Mouse (Mus musculus): Measurements from ENCODE around the gene Polr3g. TPM values are rescaled to one million over a fixed set of nuclear protein-coding genes. Genes with fewer than 3 reads are reported as not detected.
A peak's percentile ranks its signal among the peaks of the same experiment; 100 is the strongest.
"Not testable (repeated sequence)": the region's sequence is repeated elsewhere in the genome, so short reads cannot be mapped to it uniquely, and the experiment has no call there.

Gene Polr3g
- polyA plus RNA-seq, 1 experiment from 2014 or later: 10.4 TPM

DNA sequence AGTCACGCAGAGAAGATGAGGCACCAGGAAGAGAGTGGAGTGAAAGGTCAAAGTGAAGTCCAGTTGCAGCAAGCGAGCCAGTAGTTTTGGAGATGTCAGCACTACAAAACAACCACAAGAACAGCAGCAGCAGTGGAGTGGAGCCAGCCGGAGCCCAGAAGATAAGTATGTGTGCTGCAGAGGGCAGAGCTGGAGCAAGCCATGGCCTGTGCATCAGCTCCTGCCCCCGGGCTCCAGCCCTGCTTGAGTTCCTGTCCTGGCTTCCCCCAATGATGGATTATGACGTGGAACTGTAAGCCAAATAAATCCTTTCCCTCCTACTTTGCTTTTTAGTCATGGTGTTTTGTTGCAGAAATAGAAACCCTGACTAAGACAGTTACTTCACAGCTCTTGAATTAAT is 26.6 kb downstream of the Polr3g start:
- H3K36me3 ChIP-seq (replicated peaks): peaks cover 3% of the 10 kb centered on the region; the same call in 1 of the 2 replicates
- ATAC-seq (ENCODE audit: low FRiP score): no peak
- no peak overlapping the region for H3K9ac ChIP-seq
- H3K4me1 ChIP-seq: no peaks in the 10 kb centered on the region
- no peaks in the 10 kb centered on the region for H3K27me3 ChIP-seq
- 88% methylated on average over 5 of the region's 5 CpGs for WGBS
- H3K4me3 ChIP-seq (replicated peaks): no peak overlapping the region
- no peaks in the 10 kb centered on the region for H3K9me3 ChIP-seq
- no peak overlapping the region for H3K27ac ChIP-seq
- H3K4me2 ChIP-seq: no peak overlapping the region

DNA sequence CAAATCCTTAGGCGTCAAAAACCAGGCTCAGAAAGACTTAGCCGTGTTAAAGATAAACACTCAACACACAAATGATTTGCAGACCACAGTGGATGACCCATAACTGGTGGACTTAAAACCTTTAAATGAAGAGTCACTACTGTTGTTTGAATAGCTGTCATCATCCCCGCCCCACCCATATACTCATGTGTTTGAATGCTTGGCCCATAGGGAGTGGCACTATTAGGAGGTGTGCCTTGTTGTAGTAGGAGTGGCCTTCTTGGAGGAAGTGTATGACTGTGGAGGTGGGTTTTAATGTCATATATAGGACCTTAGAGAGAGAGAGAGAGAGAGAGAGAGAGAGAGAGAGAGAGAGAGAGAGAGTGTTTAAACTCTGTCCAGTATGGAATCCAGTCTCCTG is 27.7 kb downstream of the Polr3g start:
- Histone ChIP-seq H3K4me2 (no peak overlapping the region), H3K9me3 (no peaks in the 10 kb centered on the region), H3K9ac (no peak overlapping the region), H3K27ac (no peak overlapping the region), H3K36me3 (replicated peaks) (peaks cover 3% of the 10 kb centered on the region; the same call in 1 of the 2 replicates), H3K4me3 (replicated peaks) (no peak overlapping the region), H3K27me3 (no peaks in the 10 kb centered on the region), H3K4me1 (no peaks in the 10 kb centered on the region)
- no peak for ATAC-seq (ENCODE audit: low FRiP score)
- 97% methylated on average over 3 of the region's 3 CpGs for WGBS

DNA sequence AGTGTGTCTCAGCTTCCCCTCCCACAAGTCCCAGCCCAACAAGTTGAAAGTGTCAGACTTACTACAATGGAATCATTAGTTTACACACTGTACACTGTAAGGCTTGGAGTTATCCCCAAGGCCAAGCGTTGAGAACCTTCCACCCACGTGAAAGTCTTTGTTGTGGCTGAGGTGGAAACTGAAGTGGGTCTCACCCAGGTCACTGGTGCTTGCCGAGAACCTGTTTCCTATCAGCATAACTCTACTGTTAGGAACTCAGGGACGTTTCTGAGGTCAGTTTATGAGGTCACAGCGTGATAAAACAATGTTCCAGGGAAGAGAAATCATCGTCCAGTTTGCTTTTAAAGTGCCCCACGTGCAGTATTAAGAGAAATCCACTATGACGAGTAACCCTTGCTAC is 35.5 kb downstream of the Polr3g start:
- 91% methylated on average over 8 of the region's 8 CpGs for WGBS
- Histone ChIP-seq H3K36me3 (replicated peaks) (peaks cover 6% of the 10 kb centered on the region; the same call in 1 of the 2 replicates), H3K27me3 (no peaks in the 10 kb centered on the region), H3K9ac (no peak overlapping the region), H3K4me1 (no peaks in the 10 kb centered on the region), H3K9me3 (no peaks in the 10 kb centered on the region), H3K4me2 (no peak overlapping the region), H3K4me3 (replicated peaks) (no peak overlapping the region), H3K27ac (no peak overlapping the region)
- ATAC-seq (ENCODE audit: low FRiP score): no peak

DNA sequence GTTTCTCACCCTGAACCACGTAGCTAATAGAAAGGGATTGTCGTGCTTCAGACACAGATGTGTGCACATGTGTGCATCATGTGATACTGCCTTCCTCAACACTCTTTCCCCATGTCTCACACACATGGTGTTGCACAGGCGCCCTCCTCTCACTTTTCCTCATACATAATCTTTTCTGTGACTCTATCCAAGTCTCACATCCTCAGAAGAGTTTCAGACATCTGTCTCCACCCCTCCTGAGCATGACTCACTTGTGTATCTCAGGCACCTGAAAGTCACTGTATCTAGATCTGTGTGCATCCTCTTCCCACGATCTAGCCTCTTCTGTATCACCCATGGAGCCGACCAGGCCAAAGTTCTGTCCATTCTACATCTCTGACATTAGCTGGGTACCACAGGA is 43.1 kb downstream of the Polr3g start:
- Histone ChIP-seq H3K4me2 (no peak overlapping the region), H3K27me3 (no peaks in the 10 kb centered on the region), H3K27ac (no peak overlapping the region), H3K36me3 (replicated peaks) (peaks cover 52% of the 10 kb centered on the region), H3K4me3 (replicated peaks) (no peak overlapping the region), H3K9ac (no peak overlapping the region), H3K9me3 (no peaks in the 10 kb centered on the region), H3K4me1 (no peaks in the 10 kb centered on the region)
- no peak for ATAC-seq (ENCODE audit: low FRiP score)
- 92% methylated on average over 5 of the region's 5 CpGs for WGBS

DNA sequence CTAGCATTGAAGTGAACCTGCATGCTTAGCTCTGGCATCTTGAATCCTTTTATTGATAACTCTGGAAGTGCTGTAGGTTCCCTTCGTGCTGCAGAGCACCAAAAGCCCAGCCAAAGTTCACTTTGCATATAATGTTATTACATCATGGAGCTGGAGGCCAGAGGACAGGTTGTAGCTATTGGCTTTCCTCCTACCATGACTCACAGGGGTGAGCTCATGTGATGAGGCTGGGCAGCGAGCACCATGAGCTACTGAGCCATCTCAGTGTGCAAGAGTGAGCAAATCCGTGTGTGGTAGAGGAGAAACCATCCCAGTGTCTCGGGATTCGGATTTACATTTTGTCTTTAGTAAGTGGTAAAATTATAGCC is 46.5 kb downstream of the Polr3g start:
- Histone ChIP-seq H3K4me2 (no peak overlapping the region), H3K9me3 (no peaks in the 10 kb centered on the region), H3K27ac (no peak overlapping the region), H3K4me3 (replicated peaks) (no peak overlapping the region), H3K4me1 (no peaks in the 10 kb centered on the region), H3K27me3 (no peaks in the 10 kb centered on the region), H3K9ac (no peak overlapping the region), H3K36me3 (replicated peaks) (peaks cover 46% of the 10 kb centered on the region)
- no peak for ATAC-seq (ENCODE audit: low FRiP score)
- WGBS: 89% methylated on average over 5 of the region's 5 CpGs

DNA sequence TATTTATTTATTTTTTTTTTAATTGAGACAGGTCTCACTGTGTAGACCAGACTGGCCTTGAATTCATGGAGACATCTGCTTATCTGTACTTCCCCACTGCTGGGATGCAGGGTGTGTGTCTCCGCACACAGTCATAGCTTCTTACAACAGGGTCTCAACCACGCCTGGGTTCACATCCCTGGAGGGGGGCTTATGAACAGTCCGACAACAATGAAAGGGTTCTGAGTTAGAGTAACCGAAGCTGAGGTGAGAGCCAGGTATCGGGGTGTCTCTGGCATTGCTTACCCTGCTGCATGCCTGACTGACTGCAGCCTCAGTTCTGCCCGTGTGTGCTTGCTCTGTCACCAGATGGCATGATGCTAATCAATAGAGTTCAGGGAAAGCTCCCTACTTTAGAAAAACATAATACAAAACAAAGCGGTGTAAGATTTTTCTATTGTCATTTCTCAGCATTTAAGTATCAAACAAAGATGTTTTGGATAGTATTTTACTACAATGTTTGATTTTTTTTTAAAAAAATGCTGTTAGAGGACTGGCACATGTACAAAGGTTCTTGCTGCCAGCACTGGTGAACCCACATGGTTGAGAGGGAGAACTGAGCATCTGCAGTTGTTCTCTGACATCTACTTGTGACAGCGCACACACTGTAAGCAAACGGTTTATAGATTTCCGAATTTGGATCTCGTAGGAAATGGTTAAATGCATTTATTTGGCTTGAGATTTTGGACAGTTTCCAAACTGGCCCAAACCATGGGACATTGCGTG is 47.1 kb downstream of the Polr3g start:
- H3K27ac ChIP-seq: no peak overlapping the region
- H3K36me3 ChIP-seq (replicated peaks): peaks cover 41% of the 10 kb centered on the region
- H3K4me1 ChIP-seq: peaks cover 3% of the 10 kb centered on the region
- no peak for ATAC-seq (ENCODE audit: low FRiP score)
- no peak overlapping the region for H3K9ac ChIP-seq
- no peaks in the 10 kb centered on the region for H3K9me3 ChIP-seq
- no peak overlapping the region for H3K4me3 ChIP-seq (replicated peaks)
- H3K27me3 ChIP-seq: no peaks in the 10 kb centered on the region
- WGBS: 87% methylated on average over 12 of the region's 12 CpGs
- no peak overlapping the region for H3K4me2 ChIP-seq

DNA sequence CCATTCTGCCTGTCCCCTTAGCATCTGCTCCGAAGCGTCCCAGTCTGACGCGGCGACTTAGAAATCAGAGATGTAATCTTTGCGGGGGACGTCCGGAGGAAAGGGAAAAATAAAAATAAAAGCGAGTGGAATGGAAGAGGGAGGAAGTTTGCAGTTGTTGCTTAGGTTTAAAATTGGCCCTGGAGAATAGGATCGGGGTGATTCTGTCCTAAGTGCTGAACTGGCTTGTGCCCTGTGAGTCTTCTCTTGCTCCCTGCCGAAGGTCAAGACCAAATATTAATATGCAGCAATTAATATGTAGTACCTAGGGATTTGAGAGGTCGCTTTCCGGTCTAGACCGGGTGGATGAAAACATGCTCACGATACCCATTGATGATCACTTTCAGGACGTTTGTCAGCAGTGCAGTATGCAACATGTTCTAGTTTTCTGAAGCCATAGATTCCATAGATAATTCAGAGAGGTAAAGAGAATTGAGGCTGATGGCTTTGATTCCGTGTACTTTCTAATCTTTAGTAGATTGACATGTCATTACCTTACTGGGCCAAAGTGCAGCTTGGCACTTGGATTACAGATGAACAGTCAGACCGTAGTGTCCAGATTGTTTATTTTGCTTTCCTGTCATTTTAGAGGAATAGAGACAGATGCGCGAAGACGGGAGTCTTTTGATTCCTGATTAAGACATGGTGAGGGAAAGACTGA is 52.6 kb downstream of the Polr3g start:
- H3K36me3 ChIP-seq (replicated peaks): no peaks in the 10 kb centered on the region; the same call in 1 of the 2 replicates
- H3K4me2 ChIP-seq: peak overlapping the region; percentile 72
- H3K4me3 ChIP-seq (replicated peaks): peak overlapping the region; percentile 72
- H3K9ac ChIP-seq: peak overlapping the region; percentile 83
- no peaks in the 10 kb centered on the region for H3K9me3 ChIP-seq
- H3K27ac ChIP-seq: peak overlapping the region; percentile 93
- 14% methylated on average over 21 of the region's 21 CpGs for WGBS
- peaks cover 20% of the 10 kb centered on the region for H3K4me1 ChIP-seq
- H3K27me3 ChIP-seq: no peaks in the 10 kb centered on the region
- ATAC-seq (ENCODE audit: low FRiP score): 0 out of 2 replicates have a peak, but pooled peaks have one; percentile 2

DNA sequence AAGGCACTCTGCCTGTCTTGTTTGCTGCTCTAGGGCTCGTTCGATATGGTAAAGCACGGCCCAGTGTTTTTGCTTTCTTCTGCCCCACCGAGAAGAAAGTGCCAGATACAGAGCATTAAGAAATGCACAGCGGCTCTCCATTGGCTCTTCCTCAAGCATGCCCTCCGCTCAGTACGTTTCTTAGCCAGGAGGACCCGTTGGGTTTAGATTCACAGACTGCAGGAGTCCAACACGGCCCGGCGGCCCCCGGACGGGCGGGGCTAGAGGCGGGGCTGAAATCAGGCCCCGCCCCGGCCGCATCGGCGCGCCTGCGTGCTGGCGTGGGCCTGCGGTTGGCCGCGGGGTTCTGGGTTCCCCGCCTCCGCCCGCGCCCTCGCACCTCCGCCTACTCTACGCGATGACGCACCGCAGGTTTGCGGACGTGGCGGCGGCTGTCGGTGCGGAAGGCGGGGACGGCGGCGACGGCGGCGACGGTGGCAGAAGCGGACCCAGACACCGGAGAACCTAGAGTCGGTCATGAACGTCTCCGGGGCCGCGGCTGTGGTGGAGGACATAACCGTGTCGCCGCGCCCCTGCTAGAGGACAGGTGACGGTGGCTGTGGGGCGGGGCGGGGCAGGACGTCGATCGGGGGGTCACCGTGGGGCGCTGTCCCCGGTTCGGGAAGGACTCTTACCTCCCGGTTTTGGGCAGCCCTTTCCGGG is 53.3 kb downstream of the Polr3g start, which contains the start of gene Lysmd3:
Gene Lysmd3 (plus strand): TSS at position 313 of the 702 bp plus-strand sequence.
- Histone ChIP-seq H3K9me3 (no peaks in the 10 kb centered on the region), H3K36me3 (replicated peaks) (no peaks in the 10 kb centered on the region; the same call in 1 of the 2 replicates), H3K27ac (peak within 1 kb of the TSS; percentile 93), H3K4me1 (peaks cover 20% of the 10 kb centered on the region), H3K4me3 (replicated peaks) (peak within 1 kb of the TSS; percentile 72), H3K4me2 (peak within 1 kb of the TSS; percentile 72), H3K27me3 (no peaks in the 10 kb centered on the region), H3K9ac (peak within 1 kb of the TSS; percentile 83)
- ATAC-seq (ENCODE audit: low FRiP score): peak; percentile 99
- under 1% methylated on average over 69 of the region's 73 CpGs for WGBS

DNA sequence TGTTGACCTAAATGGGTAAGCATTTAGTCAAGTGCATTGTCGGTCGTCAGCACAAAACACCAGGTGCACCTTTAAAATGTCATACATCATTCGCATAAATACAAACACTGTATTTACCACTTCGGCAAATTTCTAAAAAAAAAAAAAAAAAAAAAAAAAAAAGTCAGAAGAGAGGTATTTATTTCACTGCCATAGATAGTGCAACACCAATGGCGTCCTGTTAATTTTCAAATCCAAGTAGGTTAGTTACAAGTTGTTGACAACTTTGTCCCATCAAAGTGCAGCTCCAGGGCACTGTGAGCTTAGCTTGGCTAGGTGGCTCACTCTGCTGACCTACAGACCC is 53.8 kb downstream of the Polr3g start:
- no peaks in the 10 kb centered on the region; the same call in 1 of the 2 replicates for H3K36me3 ChIP-seq (replicated peaks)
- H3K4me3 ChIP-seq (replicated peaks): peak overlapping the region; percentile 72
- H3K9me3 ChIP-seq: no peaks in the 10 kb centered on the region
- WGBS: 12% methylated on average over 5 of the region's 5 CpGs
- peak overlapping the region; percentile 93 for H3K27ac ChIP-seq
- ATAC-seq (ENCODE audit: low FRiP score): no peak
- H3K27me3 ChIP-seq: no peaks in the 10 kb centered on the region
- peak overlapping the region; percentile 72 for H3K4me2 ChIP-seq
- peak overlapping the region; percentile 50 for H3K9ac ChIP-seq
- peaks cover 20% of the 10 kb centered on the region for H3K4me1 ChIP-seq

DNA sequence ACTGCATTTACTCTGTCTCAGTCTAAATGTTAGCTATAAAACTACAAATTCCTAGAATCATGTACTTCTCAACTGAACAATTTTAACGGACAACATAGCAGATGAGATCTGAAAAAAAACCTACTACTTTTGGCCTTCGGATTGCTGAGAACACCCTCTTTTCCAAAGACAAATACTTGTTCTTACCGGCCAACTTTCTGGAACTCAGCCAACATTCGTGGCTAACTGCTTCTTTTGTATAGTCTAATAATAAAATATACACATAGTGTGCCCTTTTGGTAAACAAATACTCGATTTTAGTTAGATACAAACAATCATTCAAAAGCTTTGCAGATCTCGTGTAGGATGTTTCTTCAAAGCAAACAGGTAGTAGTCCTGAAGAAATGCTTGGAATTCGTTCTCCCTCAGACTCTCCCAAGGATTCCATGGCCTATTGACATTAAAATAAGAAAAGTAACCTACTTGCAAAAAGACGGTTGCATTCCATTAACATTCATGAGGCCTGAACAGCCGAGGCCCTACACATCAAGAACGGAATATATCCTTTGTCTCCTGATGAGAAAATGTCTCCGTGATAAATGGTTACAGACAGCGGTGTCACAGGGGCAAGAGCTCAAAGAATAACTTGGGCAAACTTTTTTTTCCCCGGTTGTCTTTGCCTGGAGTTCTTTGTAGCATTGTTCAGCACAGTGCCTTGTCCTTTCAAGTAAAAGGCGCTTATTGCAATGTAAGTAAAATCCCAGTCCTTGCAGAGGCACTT is 54.5 kb downstream of the Polr3g start:
- H3K9me3 ChIP-seq: no peaks in the 10 kb centered on the region
- H3K4me3 ChIP-seq (replicated peaks): no peak overlapping the region
- ATAC-seq (ENCODE audit: low FRiP score): 0 out of 2 replicates have a peak, but pooled peaks have one; percentile 1
- H3K4me1 ChIP-seq: peaks cover 20% of the 10 kb centered on the region
- WGBS: 7% methylated on average over 14 of the region's 14 CpGs
- no peaks in the 10 kb centered on the region; the same call in 1 of the 2 replicates for H3K36me3 ChIP-seq (replicated peaks)
- no peak overlapping the region for H3K9ac ChIP-seq
- no peaks in the 10 kb centered on the region for H3K27me3 ChIP-seq
- peak overlapping the region; percentile 72 for H3K4me2 ChIP-seq
- H3K27ac ChIP-seq: peak overlapping the region; percentile 70

DNA sequence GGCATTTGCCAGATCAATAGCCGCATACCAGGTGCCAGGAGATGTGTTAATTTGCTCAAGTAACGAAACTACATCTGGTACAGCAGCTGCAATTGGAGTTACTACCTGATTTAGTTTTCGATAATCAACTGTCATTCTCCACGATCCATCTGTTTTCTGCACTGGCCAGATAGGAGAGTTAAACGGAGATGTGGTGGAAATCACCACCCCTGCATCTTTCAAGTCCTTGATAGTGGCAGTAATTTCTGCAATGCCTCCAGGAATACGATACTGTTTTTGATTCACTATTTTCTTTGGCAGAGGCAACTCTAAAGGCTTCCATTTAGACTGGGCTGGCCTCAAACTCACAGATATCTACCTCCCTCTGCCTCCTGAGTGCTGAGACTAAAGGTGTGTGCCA is 60.4 kb downstream of the Polr3g start:
- WGBS: 80% methylated on average over 5 of the region's 6 CpGs
- H3K27ac ChIP-seq; H3K36me3 ChIP-seq (replicated peaks); ATAC-seq (ENCODE audit: low FRiP score); H3K27me3 ChIP-seq; H3K4me1 ChIP-seq; H3K4me3 ChIP-seq (replicated peaks); H3K9me3 ChIP-seq; H3K9ac ChIP-seq; H3K4me2 ChIP-seq: not testable (repeated sequence)

DNA sequence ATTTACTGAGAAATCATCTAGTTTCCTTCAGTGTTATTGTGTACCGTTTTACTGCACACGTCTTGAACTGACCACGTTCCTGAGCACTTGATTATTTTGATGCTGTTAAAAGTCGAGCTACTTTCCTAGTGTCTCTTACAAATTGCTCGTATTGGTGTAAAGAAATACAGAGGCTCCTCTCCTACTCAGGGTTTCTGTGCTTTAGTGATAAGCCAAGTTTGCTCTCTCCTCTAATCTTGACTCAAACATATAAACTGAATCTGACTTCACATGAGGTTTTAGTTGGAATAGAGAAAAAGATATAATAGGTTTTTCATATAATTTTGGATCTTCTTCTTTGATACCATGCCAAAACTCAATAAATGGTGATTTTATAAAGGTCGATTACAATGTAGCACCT is 64.5 kb downstream of the Polr3g start:
- Histone ChIP-seq H3K9me3 (no peaks in the 10 kb centered on the region), H3K4me3 (replicated peaks) (no peak overlapping the region), H3K4me2 (no peak overlapping the region), H3K36me3 (replicated peaks) (no peaks in the 10 kb centered on the region), H3K9ac (no peak overlapping the region), H3K27ac (no peak overlapping the region), H3K4me1 (peaks cover 11% of the 10 kb centered on the region), H3K27me3 (no peaks in the 10 kb centered on the region)
- no peak for ATAC-seq (ENCODE audit: low FRiP score)
- 86% methylated on average over 6 of the region's 6 CpGs for WGBS

Measured in forebrain, embryonic 12.5 days (tissue).